Mouse (Mus musculus) stomach, postnatal 0 days (tissue): ENCODE data around the gene Itga9.

Experiments
- CTCF ChIP-seq: IDR thresholded peaks from 2 replicates; pipeline ENCODE4 v1.5.1; 2016; ENCODE audit warnings: antibody characterized with exemption, low read depth, mild to moderate bottlenecking, moderate library complexity
- EP300 ChIP-seq: optimal IDR thresholded peaks from 2 replicates; pipeline ENCODE3; 2016; ENCODE audit warnings: antibody characterized with exemption

- TF ChIP-seq CTCF (no peak), EP300 (no peak)
These were observed 235.5 kb downstream of the Itga9 start for GRCm38 (mm10) chr9:118841907-118842432.
